Mouse (Mus musculus) adrenal gland, postnatal 25 days (tissue): ENCODE results near the gene Nmur1. TPM values are rescaled to one million over a fixed set of nuclear protein-coding genes. Genes with fewer than 3 reads are reported as not detected.

Experiments used
- microRNA-seq, 2 experiments: library from miRNA; unstranded; fragments of <30 nt; microRNA quantifications; one replicate each; pipeline ENCODE4 v1.2.0; 2021
- total RNA-seq: library from RNA; stranded (reverse); gene quantifications from 2 replicates; pipeline ENCODE4 v1.2.3, GENCODE M21; 2021

Gene Nmur1
- total RNA-seq, 1 experiment from 2014 or later, result not detected

Small RNA genes lying within 50 kb of the gene (microRNA-seq; reads per million reads assigned to microRNA genes)
- gene mmu-mir-3535, result 257 to 339 reads per million in 2 experiments

Other genes starting within 250 kb of the Nmur1 start
- gene B3gnt7, start 123.4 kb downstream of the Nmur1 start, total RNA-seq, result 0.12 TPM in 1 of 2 replicates, not detected in the other
- gene Ncl, start 66.8 kb downstream of the Nmur1 start, total RNA-seq, result 238 and 311 TPM in 2 replicates
- gene Tex44, start 101 bp upstream of the Nmur1 start, total RNA-seq, result not detected in 2 replicates
- gene Ptma, start 100.5 kb upstream of the Nmur1 start, total RNA-seq, result 556 and 574 TPM in 2 replicates
- gene Pde6d, start 156.4 kb upstream of the Nmur1 start, total RNA-seq, result 29.9 and 36.9 TPM in 2 replicates
- gene Cops7b, start 156.7 kb upstream of the Nmur1 start, total RNA-seq, result 16.8 and 18.0 TPM in 2 replicates
- gene Nppc, start 244.3 kb upstream of the Nmur1 start, total RNA-seq, result not detected in 2 replicates